Mouse (Mus musculus): ENCODE measurements around the gene Gpr63. TPM values are rescaled to one million over a fixed set of nuclear protein-coding genes. Genes with fewer than 3 reads are reported as not detected.

Gene Gpr63
- total RNA-seq (2017) = 0.29 TPM in 1 of 3 replicates, not detected in the others

- ATAC-seq (replicated peaks; ENCODE audit: insufficient number of reproducible peaks, low FRiP score, low TSS enrichment, poor library complexity, severe bottlenecking) = no peak
Observed at GRCm38 (mm10) chr4:24966299-24966991, at the start of gene Gpr63. Gpr63 (plus strand) TSS chr4:24966407.

GRCm38 (mm10) chr4:24920006-24920577, 46.1 kb upstream of the Gpr63 start:
- no peak for ATAC-seq (replicated peaks; ENCODE audit: insufficient number of reproducible peaks, low FRiP score, low TSS enrichment, poor library complexity, severe bottlenecking)

- no peak for ATAC-seq (replicated peaks; ENCODE audit: insufficient number of reproducible peaks, low FRiP score, low TSS enrichment, poor library complexity, severe bottlenecking)
Observed at GRCm38 (mm10) chr4:24924726-24925125, 41.5 kb upstream of the Gpr63 start.

GRCm38 (mm10) chr4:24928260-24928780, 37.9 kb upstream of the Gpr63 start:
- no peak for ATAC-seq (replicated peaks; ENCODE audit: insufficient number of reproducible peaks, low FRiP score, low TSS enrichment, poor library complexity, severe bottlenecking)

GRCm38 (mm10) chr4:24928926-24929325, 37.3 kb upstream of the Gpr63 start:
- ATAC-seq (replicated peaks; ENCODE audit: insufficient number of reproducible peaks, low FRiP score, low TSS enrichment, poor library complexity, severe bottlenecking) = no peak

GRCm38 (mm10) chr4:24942728-24943424, 23.3 kb upstream of the Gpr63 start:
- ATAC-seq (replicated peaks; ENCODE audit: insufficient number of reproducible peaks, low FRiP score, low TSS enrichment, poor library complexity, severe bottlenecking) = no peak

GRCm38 (mm10) chr4:24965918-24966298, 299 bp upstream of the Gpr63 start:
- ATAC-seq (replicated peaks; ENCODE audit: insufficient number of reproducible peaks, low FRiP score, low TSS enrichment, poor library complexity, severe bottlenecking) = no peak

GRCm38 (mm10) chr4:24967251-24967650, 1.0 kb downstream of the Gpr63 start:
- no peak for ATAC-seq (replicated peaks; ENCODE audit: insufficient number of reproducible peaks, low FRiP score, low TSS enrichment, poor library complexity, severe bottlenecking)

- no peak for ATAC-seq (replicated peaks; ENCODE audit: insufficient number of reproducible peaks, low FRiP score, low TSS enrichment, poor library complexity, severe bottlenecking)
Observed at GRCm38 (mm10) chr4:24978589-24978988, 12.4 kb downstream of the Gpr63 start.

GRCm38 (mm10) chr4:24985612-24986011, 19.4 kb downstream of the Gpr63 start:
- no peak for ATAC-seq (replicated peaks; ENCODE audit: insufficient number of reproducible peaks, low FRiP score, low TSS enrichment, poor library complexity, severe bottlenecking)

GRCm38 (mm10) chr4:24991475-24991874, 25.3 kb downstream of the Gpr63 start:
- ATAC-seq (replicated peaks; ENCODE audit: insufficient number of reproducible peaks, low FRiP score, low TSS enrichment, poor library complexity, severe bottlenecking) = no peak

- peak; percentile 59; the same call in 1 of the 2 replicates for ATAC-seq (replicated peaks; ENCODE audit: insufficient number of reproducible peaks, low FRiP score, low TSS enrichment, poor library complexity, severe bottlenecking)
Observed at GRCm38 (mm10) chr4:25009328-25009727, 43.1 kb downstream of the Gpr63 start.

GRCm38 (mm10) chr4:25011780-25012179, 45.6 kb downstream of the Gpr63 start:
- no peak for ATAC-seq (replicated peaks; ENCODE audit: insufficient number of reproducible peaks, low FRiP score, low TSS enrichment, poor library complexity, severe bottlenecking)

GRCm38 (mm10) chr4:25012726-25013125, 46.5 kb downstream of the Gpr63 start:
- ATAC-seq (replicated peaks; ENCODE audit: insufficient number of reproducible peaks, low FRiP score, low TSS enrichment, poor library complexity, severe bottlenecking) = no peak

- ATAC-seq (replicated peaks; ENCODE audit: insufficient number of reproducible peaks, low FRiP score, low TSS enrichment, poor library complexity, severe bottlenecking) = no peak
Observed at GRCm38 (mm10) chr4:25015017-25015655, 48.9 kb downstream of the Gpr63 start.

GRCm38 (mm10) chr4:25028252-25028651, 62.0 kb downstream of the Gpr63 start:
- ATAC-seq (replicated peaks; ENCODE audit: insufficient number of reproducible peaks, low FRiP score, low TSS enrichment, poor library complexity, severe bottlenecking) = no peak

- ATAC-seq (replicated peaks; ENCODE audit: insufficient number of reproducible peaks, low FRiP score, low TSS enrichment, poor library complexity, severe bottlenecking) = no peak
Observed at GRCm38 (mm10) chr4:25028752-25029151, 62.5 kb downstream of the Gpr63 start.

- ATAC-seq (replicated peaks; ENCODE audit: insufficient number of reproducible peaks, low FRiP score, low TSS enrichment, poor library complexity, severe bottlenecking) = no peak
Observed at GRCm38 (mm10) chr4:25029875-25030274, 63.7 kb downstream of the Gpr63 start.

GRCm38 (mm10) chr4:25035158-25035791, 69.1 kb downstream of the Gpr63 start:
- no peak for ATAC-seq (replicated peaks; ENCODE audit: insufficient number of reproducible peaks, low FRiP score, low TSS enrichment, poor library complexity, severe bottlenecking)
